Mouse (Mus musculus) myocyte (in vitro differentiated cells): ENCODE measurements around the gene Pml. TPM values are rescaled to one million over a fixed set of nuclear protein-coding genes. Genes with fewer than 3 reads are reported as not detected.

Experiments
- H3K27me3 ChIP-seq: one replicate; pipeline ENCODE4 v1.6.1; 2011; ENCODE audit not compliant: control insufficient read depth, insufficient read depth, insufficient read length
- H3K36me3 ChIP-seq: one replicate; pipeline ENCODE4 v1.6.1; 2011; ENCODE audit not compliant: control insufficient read depth, insufficient read depth
- H3K4me2 ChIP-seq: one replicate; pipeline ENCODE4 v1.6.1; 2011; ENCODE audit warnings: low read depth, control low read depth
- H3K4me3 ChIP-seq: one replicate; pipeline ENCODE4 v1.5.1; 2011; ENCODE audit warnings: mild to moderate bottlenecking, control low read depth, moderate library complexity
- H3K79me2 ChIP-seq: one replicate; pipeline ENCODE4 v1.6.1; 2011; ENCODE audit not compliant: control insufficient read depth, insufficient read depth
- H3ac ChIP-seq: one replicate; pipeline ENCODE4 v1.6.1; 2011; ENCODE audit not compliant: control insufficient read depth, insufficient read length
- CEBPB ChIP-seq: IDR thresholded peaks from 2 replicates; pipeline ENCODE4 v1.6.1; 2011; ENCODE audit warnings: mild to moderate bottlenecking, moderate library complexity; ENCODE audit not compliant: poor library complexity, insufficient read depth, severe bottlenecking
- E2F4 ChIP-seq: IDR thresholded peaks from one replicate; pipeline ENCODE4 v1.6.1; 2011; ENCODE audit warnings: mild to moderate bottlenecking, control low read depth, moderate library complexity; ENCODE audit not compliant: insufficient read depth
- MAX ChIP-seq: IDR thresholded peaks from one replicate; pipeline ENCODE4 v1.6.1; 2011; ENCODE audit warnings: low read depth, mild to moderate bottlenecking, control low read depth
- MYOD1 ChIP-seq, 3 experiments: IDR thresholded peaks; one replicate each; pipeline ENCODE4 v1.6.1; 2011; ENCODE audit warnings: control low read depth in 2 of 3, low read depth in 2 of 3, mild to moderate bottlenecking in 2 of 3, moderate library complexity in 1 of 3; ENCODE audit not compliant: insufficient read length in 2 of 3, control insufficient read depth in 1 of 3
- MYOG ChIP-seq, 3 experiments: IDR thresholded peaks; one replicate each; pipeline ENCODE4 v1.6.1; 2011; ENCODE audit warnings: control low read depth in 2 of 3, low read depth in 2 of 3, mild to moderate bottlenecking in 2 of 3; ENCODE audit not compliant: insufficient read length in 2 of 3, control insufficient read depth in 1 of 3, insufficient read depth in 1 of 3
- POLR2A ChIP-seq: IDR thresholded peaks from one replicate; pipeline ENCODE4 v1.6.1; 2011; ENCODE audit warnings: low read depth, mild to moderate bottlenecking, control low read depth, moderate library complexity; ENCODE audit not compliant: insufficient read length
- POLR2AphosphoS2 ChIP-seq: IDR thresholded peaks from one replicate; pipeline ENCODE4 v1.6.1; 2011; ENCODE audit warnings: low read depth, control low read depth; ENCODE audit not compliant: insufficient read length
- REST ChIP-seq: IDR thresholded peaks from one replicate; pipeline ENCODE4 v1.6.1; 2011; ENCODE audit warnings: mild to moderate bottlenecking, control low read depth, moderate library complexity; ENCODE audit not compliant: insufficient read depth, insufficient read length
- SRF ChIP-seq: IDR thresholded peaks from one replicate; pipeline ENCODE4 v1.6.1; 2011; ENCODE audit warnings: low read depth; ENCODE audit not compliant: control insufficient read depth, insufficient read length
- TCF12 ChIP-seq: IDR thresholded peaks from one replicate; pipeline ENCODE4 v1.6.1; 2011; ENCODE audit warnings: mild to moderate bottlenecking, control low read depth; ENCODE audit not compliant: poor library complexity, insufficient read depth, severe bottlenecking
- TCF3 ChIP-seq: IDR thresholded peaks from one replicate; pipeline ENCODE4 v1.6.1; 2011; ENCODE audit warnings: low read depth, control low read depth; ENCODE audit not compliant: insufficient read length
- USF1 ChIP-seq: IDR thresholded peaks from one replicate; pipeline ENCODE4 v1.6.1; 2011; ENCODE audit warnings: low read depth, mild to moderate bottlenecking, control low read depth, moderate library complexity
- polyA plus RNA-seq: library from polyadenylated mRNA; unstranded; fragments of >200 nt; fragmentation: generic; extraction: Trizol; gene quantifications from one replicate; pipeline ENCODE4 v1.2.1, GENCODE M21; 2012; ENCODE audit warnings: missing spikeins

Pml gene
- polyA plus RNA-seq, 1 experiment: 15.5 TPM

DNA sequence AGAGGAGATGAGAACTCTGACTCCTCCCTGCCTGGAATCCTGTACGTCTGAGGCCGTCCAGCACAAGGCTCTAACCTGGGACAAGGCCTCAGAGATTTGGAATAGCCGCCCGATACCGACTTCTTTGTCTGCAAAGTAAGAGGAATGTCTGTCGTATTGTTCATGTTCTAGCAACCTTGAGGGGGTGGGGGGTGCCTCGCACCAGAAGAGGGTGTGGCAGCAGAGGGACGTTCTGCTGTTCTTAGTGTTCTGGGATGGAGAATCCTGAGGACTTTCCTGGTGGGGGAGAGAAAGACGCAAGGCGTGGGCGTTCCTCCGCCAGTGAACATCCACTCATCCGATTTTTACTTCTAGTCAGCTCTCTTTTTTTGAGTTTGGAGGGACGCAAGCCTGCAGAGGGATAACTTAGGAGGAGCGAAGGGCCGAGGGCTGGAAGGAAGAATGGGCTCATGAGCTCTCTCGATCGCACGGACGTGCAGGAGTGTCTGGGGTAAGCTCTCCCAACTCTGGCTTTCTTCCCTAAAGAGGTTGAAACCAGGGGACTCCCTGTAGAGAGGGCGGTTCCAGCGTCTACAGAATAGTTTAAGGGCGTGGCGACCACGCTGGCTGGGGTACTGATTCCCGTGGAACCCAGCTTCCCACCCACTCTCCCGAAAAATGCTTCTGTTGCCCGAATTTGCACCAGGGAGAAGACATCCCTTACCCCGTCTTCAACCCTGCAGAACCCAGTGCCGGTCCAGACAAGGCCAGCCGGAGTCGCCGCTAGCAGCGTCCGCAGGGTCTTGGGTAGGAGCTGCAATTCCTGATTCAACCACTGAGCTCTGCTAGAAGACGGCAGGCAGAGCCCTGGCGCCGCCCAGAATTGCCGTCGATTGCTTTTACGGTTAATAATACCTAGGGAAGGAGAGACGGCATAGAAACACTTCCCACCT lies 45.8 kb downstream of the Pml start, which contains the start of the genes Islr and Islr2:
Gene Islr, minus strand, starts transcription at position 791 of the 932 bp plus-strand sequence.
Gene Islr2, minus strand, starts transcription at position 804 of the 932 bp plus-strand sequence.
- Histone ChIP-seq H3K27me3 (no peaks in the 10 kb centered on the region), H3ac (no peak within 1 kb of the TSS), H3K4me2 (peak within 1 kb of the TSS; percentile 72), H3K4me3 (peak within 1 kb of the TSS; percentile 13), H3K36me3 (no peaks in the 10 kb centered on the region), H3K79me2 (no peaks in the 10 kb centered on the region)
- no peak for TF ChIP-seq E2F4
- no peak for TF ChIP-seq USF1
- TF ChIP-seq TCF12: no peak
- TF ChIP-seq MYOD1 (IDR thresholded peaks at IDR 0.05; ENCODE audit: control insufficient read depth in 1 of 3, insufficient read length in 2 of 3, low read depth in 2 of 3): no peak
- TF ChIP-seq TCF3: no peak
- no peak for TF ChIP-seq MAX
- no peak for TF ChIP-seq POLR2AphosphoS2
- no peak for TF ChIP-seq REST
- TF ChIP-seq MYOG (IDR thresholded peaks at IDR 0.05; ENCODE audit: control insufficient read depth in 1 of 3, insufficient read depth in 1 of 3, insufficient read length in 2 of 3, low read depth in 2 of 3): no peak
- no peak for TF ChIP-seq SRF
- TF ChIP-seq CEBPB: no peak
- TF ChIP-seq POLR2A: no peak

DNA sequence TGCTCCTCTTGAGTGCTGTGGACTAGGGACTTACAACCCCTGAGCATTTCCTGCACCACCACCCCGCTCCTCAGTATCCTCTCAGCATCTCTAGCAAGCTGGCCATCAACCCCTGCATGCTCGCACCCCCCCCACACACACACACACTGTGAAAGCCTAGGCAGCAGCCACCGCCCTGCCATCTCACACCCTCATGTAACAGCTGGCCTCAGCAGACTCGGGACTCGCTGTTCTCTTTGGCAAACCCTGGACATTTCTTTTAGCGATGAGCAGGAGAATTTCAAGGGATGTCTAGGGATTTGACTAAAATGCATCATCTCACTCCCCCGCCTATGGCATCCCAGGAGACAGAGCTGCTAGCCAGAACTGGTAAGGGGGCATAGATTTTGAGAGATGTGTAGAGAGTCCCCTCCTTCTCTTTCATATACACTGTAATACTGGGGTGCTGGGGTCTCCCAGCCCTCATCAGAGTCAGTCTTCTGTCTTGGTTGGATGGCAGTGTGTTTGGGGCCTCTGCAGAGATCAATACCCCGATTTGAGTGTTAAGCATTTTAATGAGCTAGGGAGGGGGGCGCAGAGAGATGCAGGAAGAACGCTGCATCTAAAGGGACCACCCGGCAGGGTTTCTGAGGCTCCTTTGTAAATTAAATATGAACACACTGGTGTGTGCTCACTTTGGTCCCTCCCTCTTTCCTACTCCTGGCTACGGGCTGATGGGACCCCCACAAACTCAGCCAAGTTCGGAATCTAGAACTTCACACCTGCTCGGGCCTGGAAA lies 46.7 kb downstream of the Pml start:
- H3ac ChIP-seq: no peak overlapping the region
- no peak overlapping the region for H3K4me2 ChIP-seq
- peak in 2 of 3 experiments; percentile 55 to 68 for TF ChIP-seq MYOG (IDR thresholded peaks at IDR 0.05; ENCODE audit: control insufficient read depth in 1 of 3, insufficient read depth in 1 of 3, insufficient read length in 2 of 3, low read depth in 2 of 3)
- TF ChIP-seq SRF: no peak
- TF ChIP-seq MAX: no peak
- TF ChIP-seq MYOD1 (IDR thresholded peaks at IDR 0.05; ENCODE audit: control insufficient read depth in 1 of 3, insufficient read length in 2 of 3, low read depth in 2 of 3): peak in 2 of 3 experiments; percentile 28 to 53
- TF ChIP-seq USF1: no peak
- no peak for TF ChIP-seq E2F4
- TF ChIP-seq TCF12: no peak
- TF ChIP-seq REST: no peak
- no peak for TF ChIP-seq TCF3
- TF ChIP-seq CEBPB: no peak
- no peaks in the 10 kb centered on the region for H3K79me2 ChIP-seq
- no peaks in the 10 kb centered on the region for H3K27me3 ChIP-seq
- H3K36me3 ChIP-seq: no peaks in the 10 kb centered on the region
- no peak overlapping the region for H3K4me3 ChIP-seq

DNA sequence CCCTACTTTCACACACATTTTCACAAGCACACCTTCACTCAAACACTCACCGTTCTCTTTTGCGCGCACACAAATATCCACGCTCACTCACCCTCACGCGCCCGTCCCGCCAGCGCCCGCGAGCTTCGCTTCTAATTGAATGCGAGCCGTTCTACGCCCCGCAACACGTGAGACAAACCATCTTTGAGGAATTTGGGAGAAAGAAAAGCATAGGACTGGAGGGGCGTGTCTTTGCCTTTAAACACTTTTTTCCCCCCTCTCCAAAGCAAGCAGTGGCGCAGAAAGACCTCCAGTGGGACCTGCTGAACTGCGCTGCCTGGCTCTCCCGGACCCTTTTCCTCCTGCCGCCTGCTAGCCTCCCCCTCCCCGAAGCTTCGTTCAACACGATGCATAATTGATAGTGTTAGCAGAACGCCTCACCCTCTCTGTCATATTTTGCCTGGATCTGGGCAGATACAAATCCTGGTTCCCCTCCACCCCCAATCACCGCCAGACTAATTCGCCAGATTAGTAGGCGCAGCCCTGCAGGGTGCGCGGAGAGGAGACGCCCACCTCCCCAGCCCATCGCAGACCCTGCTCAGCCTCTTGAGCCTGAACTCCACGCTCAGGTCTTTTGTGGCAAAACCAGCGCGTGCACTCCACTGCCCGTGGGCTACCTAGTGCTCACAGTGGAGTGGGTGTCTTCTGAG lies 47.6 kb downstream of the Pml start:
- Histone ChIP-seq H3K4me2 (no peak overlapping the region), H3K79me2 (no peaks in the 10 kb centered on the region), H3K36me3 (no peaks in the 10 kb centered on the region), H3ac (no peak overlapping the region), H3K27me3 (no peaks in the 10 kb centered on the region), H3K4me3 (no peak overlapping the region)
- TF ChIP-seq MYOG (IDR thresholded peaks at IDR 0.05; ENCODE audit: control insufficient read depth in 1 of 3, insufficient read depth in 1 of 3, insufficient read length in 2 of 3, low read depth in 2 of 3) (no peak), POLR2AphosphoS2 (no peak), USF1 (no peak), CEBPB (no peak), MYOD1 (IDR thresholded peaks at IDR 0.05; ENCODE audit: control insufficient read depth in 1 of 3, insufficient read length in 2 of 3, low read depth in 2 of 3) (no peak), SRF (no peak), POLR2A (no peak), TCF12 (no peak), TCF3 (no peak), MAX (no peak), E2F4 (no peak), REST (no peak)

DNA sequence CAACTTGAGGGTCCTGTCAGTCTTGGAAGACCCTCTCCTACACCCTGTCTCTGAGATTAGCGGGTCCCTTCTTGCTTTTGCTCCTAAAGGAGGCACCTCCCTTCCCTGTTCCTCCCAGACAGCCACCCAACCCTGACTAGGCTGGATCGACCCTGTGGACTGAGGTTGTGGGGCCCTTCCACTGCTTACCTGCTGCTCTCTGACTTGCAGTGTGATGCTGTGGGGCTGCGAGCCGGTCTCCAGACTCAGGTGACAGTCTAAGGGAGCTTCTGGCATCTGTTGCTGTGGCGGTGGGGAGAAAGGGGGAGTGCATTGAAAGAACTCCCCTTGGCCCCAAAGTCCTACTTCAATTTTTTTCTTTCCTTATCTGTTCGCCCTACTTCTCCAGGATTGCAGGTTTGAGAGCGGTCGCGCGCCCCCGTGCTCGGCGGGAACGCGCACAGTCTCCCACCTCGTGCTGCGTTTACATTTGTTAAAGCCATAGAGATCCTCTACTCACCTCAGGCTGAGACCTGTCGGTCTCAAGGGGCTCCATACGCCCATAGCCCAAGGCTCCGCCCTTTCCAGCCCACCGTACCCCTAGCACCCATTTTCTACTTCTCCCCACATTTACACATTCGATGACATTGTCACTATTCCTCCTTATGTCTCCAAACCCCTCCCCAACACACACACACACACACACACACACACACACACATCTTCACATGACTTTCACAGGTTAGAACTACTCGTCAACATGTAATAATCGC lies 48.3 kb downstream of the Pml start:
- H3K79me2 ChIP-seq: no peaks in the 10 kb centered on the region
- H3K36me3 ChIP-seq: no peaks in the 10 kb centered on the region
- no peak overlapping the region for H3ac ChIP-seq
- H3K4me3 ChIP-seq: no peak overlapping the region
- TF ChIP-seq MYOG (IDR thresholded peaks at IDR 0.05; ENCODE audit: control insufficient read depth in 1 of 3, insufficient read depth in 1 of 3, insufficient read length in 2 of 3, low read depth in 2 of 3): no peak
- no peak for TF ChIP-seq USF1
- no peak for TF ChIP-seq POLR2AphosphoS2
- no peak for TF ChIP-seq TCF12
- TF ChIP-seq E2F4: no peak
- no peak for TF ChIP-seq TCF3
- no peak for TF ChIP-seq REST
- no peaks in the 10 kb centered on the region for H3K27me3 ChIP-seq
- H3K4me2 ChIP-seq: no peak overlapping the region
